Mouse (Mus musculus): ENCODE measurements around the gene Arhgef1.
"Not testable (repeated sequence)": the region's sequence is repeated elsewhere in the genome, so short reads cannot be mapped to it uniquely, and the experiment has no call there.

Arhgef1 gene

DNA sequence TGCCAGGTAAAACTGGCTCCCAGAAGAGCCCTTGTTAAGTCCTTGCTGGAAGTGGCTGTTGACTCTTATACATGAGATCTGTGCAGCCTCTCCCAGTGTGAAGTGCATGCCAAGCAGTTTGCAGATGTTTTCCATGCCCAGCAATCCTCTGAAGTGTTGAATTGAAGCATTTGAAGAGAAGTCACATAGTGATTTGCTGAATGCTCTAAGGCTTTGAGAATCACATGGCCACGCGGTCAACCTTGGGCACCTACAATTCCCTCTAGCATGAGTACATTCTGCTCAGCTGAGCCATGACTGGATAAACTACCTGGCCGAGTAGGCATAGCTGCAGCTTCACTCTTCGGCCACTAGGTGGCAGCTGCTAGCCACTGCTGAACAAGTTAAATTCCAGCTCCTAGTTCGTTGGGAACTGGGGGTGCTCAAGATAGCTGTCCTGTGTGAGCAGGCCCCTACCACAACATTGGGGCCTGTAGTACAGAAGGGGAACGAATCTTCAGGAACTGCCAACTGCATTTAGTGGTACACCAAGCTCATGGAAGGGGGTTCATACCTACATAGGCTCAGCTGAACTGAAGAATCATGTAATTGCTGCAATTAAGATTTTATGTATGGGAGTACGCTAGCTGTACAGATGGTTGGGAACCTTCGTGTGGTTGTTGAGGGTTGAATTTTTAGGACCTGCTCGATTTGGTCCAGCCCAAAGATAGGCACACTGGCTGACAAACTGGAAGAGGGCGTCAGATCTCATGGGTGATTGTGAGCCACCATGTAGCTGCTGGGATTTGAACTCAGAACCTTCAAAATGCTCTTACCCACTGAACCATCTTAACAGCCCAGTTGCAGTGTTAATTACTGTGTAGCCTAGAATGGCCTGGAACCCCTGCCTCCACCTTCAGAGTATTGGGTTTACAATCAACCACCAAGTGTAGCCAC is 12.2 kb upstream of the Arhgef1 start:
- peak; percentile 80 for DNase-seq (ENCODE audit: low read depth, low spot score)

DNA sequence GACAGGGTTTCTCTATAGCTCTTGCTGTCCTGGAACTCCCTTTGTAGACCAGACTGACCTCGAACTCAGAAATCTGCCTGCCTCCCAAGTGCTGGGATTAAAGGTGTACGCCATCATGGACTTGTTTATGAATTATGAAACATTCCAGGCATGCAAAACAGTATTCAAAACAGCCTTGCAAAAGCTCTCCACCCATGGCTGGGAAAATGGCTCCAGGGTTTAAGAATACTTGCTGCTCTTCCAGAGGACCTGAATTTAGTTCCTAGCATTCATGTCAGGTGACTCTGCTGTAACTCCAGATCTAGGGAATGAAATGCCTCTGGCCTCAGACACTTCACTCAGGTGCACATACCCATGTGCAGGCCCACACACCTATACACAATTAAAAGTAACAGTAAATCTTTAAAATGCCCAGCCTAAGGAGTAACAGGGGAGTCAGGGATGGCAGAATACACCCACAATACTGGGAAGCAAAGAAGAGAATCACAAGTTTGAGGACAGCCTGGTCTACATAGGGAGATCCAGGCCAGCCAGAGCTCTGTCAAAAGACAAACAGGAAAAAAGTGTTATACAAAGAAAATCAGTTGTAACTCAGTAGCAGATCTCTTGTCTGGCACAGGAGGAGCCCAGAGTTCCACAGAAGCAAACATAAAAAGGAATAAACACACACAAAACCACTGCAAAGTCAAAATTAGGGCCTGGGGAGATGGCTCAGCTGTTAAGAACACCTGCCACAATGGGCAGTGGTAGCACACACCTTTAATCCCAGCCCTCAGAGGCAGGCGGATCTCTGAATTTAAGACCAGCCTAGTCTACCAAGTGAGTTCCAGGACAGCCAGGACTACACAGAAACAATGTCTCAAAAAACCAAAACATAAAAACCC is 11.2 kb upstream of the Arhgef1 start:
- DNase-seq (ENCODE audit: low read depth, low spot score): no peak

DNA sequence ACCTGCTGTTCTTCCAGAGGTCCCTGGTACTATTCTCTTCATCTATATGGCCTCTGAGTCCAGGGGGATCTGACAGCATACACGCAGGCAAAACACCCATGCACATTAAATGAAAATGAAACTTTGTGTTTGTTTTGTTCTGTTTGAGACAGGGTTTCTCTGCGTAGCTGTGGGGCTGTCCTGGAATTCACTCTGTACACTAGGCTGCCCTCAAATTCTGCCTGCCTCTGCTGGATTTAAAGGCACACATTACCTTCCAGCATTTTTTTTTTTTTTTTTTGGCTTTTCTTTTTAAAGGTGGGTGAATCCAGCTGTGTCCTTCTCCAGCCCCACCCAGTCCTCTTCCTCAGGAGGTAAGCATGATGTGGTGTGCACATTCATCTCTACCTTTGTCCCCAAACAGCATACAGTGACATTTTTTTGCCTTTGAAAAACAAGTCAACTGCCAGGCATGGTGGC is 10.6 kb upstream of the Arhgef1 start:
- no peak for DNase-seq (ENCODE audit: low read depth, low spot score)

DNA sequence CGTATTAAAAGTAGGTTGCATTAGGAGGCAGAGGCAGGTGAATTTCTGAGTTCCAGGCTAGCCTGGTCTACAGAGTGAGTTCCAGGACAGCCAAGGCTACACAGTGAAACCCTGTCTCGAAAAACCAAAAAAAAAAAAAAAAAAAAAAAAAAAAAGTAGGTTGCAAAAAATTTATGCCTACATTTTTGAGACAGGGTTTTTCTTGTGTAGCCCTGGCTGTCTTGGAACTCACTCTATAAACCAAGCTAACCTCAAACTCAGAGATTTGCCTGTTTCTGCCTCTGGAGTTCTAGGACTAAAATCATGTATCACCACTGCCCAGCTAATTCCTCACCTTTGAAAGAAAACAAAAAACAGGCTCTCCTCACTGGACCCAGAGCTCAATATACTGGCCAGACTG is 7.0 kb upstream of the Arhgef1 start:
- DNase-seq (ENCODE audit: low read depth, low spot score): not testable (repeated sequence)

- no peak for DNase-seq (ENCODE audit: low read depth, low spot score)
These were observed 6.4 kb upstream of the Arhgef1 start for GRCm38 (mm10) chr7:24896269-24896668.

- DNase-seq (ENCODE audit: low read depth, low spot score): no peak
These were observed 5.5 kb upstream of the Arhgef1 start, which contains the start of gene Cd79a for GRCm38 (mm10) chr7:24897224-24897623. Gene Cd79a (plus strand): TSS chr7:24897381.

DNA sequence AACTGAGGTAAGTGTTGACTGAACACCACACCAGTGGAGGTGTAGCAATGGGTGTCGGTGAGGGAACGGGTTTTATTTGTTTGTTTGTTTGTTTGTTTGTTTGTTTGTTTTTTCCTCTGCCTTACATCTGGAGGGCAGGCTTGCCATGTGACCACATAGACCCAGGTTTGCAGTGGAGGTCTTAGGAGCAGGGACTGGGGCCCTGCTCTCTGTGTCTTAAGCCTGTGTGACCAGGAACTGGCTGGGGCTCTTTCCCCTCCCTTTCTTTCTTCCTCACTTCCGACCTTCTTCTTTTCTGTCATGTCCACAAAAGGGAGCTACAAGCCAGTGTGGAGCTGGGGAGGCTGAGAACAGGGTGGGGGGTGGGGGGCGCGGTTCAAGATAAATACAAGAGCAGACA is 4.8 kb upstream of the Arhgef1 start:
- no peak for DNase-seq (ENCODE audit: low read depth, low spot score)

DNA sequence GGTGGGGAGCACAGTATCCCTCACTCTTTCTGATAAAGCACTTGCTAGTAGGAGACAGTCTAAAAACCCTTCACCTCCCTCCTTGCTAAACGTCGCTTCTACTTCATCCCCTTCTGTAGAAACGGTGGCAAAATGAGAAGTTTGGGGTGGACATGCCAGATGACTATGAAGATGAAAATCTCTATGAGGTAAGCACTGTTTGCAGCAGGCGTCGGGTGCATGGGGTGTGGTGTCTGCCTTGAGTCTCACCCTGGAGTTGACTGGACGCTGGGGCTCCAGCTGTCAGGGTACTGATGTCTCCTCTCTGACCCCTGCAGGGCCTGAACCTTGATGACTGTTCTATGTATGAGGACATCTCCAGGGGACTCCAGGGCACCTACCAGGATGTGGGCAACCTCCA is 1.6 kb upstream of the Arhgef1 start:
- no peak for DNase-seq (ENCODE audit: low read depth, low spot score)

GRCm38 (mm10) chr7:24901842-24902241 is 870 bp upstream of the Arhgef1 start:
- DNase-seq (ENCODE audit: low read depth, low spot score): no peak

- no peak for DNase-seq (ENCODE audit: low read depth, low spot score)
These were observed 465 bp upstream of the Arhgef1 start for GRCm38 (mm10) chr7:24902264-24902629.

GRCm38 (mm10) chr7:24903444-24903825 is 723 bp downstream of the Arhgef1 start:
- no peak for DNase-seq (ENCODE audit: low read depth, low spot score)

DNA sequence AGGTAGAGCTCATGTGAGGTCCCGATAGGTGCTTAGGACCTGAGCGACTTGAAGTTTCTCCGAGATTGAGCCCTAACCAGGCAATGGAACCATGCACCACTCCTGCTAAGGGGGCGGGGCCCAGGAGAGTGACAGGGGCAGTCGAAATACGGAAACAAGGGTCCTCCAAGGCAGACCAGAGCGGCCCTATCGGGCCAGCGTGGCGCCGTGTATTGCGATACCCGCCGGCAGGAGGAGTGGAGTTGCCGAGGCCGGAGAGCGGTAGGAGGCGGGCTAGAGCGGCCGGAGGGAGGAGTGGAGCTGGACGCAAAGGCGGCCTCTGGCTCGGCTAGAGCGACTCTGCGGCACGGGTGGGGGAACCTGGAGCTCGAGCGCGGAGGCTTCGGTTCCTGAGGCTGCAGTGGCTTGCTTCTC is 1.4 kb downstream of the Arhgef1 start:
- DNase-seq (ENCODE audit: low read depth, low spot score): peak; percentile 97

GRCm38 (mm10) chr7:24904936-24905335 is 2.2 kb downstream of the Arhgef1 start:
- DNase-seq (ENCODE audit: low read depth, low spot score): peak; percentile 71

DNA sequence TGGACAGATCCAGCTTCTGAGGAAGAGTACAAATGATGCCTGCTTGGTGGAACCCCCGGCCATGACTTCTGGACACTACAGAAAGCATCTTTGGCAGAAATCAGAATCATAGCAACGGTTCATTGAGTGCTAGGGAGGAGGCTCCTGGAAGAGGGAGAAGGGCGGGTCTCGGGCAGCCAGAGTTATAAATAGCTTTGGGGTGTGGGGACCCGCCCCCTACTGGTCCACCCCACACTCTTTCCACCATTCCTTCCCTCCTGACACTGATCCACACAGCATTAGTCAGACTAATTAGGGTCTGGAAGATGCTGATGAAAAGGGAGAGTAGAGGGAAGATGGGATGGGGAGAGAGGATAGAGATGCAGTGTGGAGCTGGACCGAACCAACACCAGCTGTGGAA is 3.8 kb downstream of the Arhgef1 start:
- DNase-seq (ENCODE audit: low read depth, low spot score): no peak

- DNase-seq (ENCODE audit: low read depth, low spot score): peak; percentile 61
These were observed 4.6 kb downstream of the Arhgef1 start for GRCm38 (mm10) chr7:24907211-24907748.

DNA sequence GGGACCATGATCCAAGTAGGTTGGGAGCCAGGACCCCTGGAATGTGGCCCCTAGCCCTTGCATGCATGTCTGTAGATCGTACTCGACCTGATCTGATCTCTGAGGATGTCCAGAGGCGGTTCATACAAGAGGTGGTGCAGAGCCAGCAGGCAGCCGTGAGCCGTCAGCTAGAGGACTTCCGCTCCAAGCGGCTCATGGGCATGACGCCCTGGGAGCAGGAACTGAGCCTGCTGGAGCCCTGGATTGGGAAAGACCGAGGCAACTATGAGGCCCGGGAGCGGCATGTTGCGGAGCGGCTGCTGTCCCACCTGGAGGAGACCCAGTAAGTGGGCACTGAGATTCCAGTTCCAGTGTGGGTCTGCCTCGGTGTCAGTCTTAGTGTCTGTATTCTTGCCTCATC is 9.8 kb downstream of the Arhgef1 start:
- DNase-seq (ENCODE audit: low read depth, low spot score): no peak

- no peak for DNase-seq (ENCODE audit: low read depth, low spot score)
These were observed 16.1 kb downstream of the Arhgef1 start for GRCm38 (mm10) chr7:24918763-24919323.

DNA sequence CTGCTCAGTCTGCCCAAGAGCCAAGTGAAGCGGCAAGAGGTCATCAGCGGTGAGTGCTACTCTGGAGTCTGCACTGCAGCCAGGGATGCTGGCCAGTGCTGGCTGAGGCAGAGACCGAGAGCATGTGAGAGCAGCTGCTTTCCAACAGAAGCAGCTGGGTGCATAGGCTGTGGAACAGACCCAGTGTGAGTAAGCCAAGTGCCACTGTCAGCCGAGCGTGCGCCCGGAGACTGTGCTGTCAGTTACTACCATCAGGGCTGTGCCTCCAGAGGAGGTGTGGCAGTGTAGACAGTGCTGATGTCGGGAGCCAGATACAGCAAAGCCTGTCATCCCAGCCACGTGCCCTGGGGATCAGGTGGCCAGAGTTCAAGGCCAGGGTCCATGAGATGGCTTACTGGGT is 17.0 kb downstream of the Arhgef1 start:
- no peak for DNase-seq (ENCODE audit: low read depth, low spot score)

- DNase-seq (ENCODE audit: low read depth, low spot score): no peak
These were observed 27.8 kb downstream of the Arhgef1 start for GRCm38 (mm10) chr7:24930475-24930874.

DNA sequence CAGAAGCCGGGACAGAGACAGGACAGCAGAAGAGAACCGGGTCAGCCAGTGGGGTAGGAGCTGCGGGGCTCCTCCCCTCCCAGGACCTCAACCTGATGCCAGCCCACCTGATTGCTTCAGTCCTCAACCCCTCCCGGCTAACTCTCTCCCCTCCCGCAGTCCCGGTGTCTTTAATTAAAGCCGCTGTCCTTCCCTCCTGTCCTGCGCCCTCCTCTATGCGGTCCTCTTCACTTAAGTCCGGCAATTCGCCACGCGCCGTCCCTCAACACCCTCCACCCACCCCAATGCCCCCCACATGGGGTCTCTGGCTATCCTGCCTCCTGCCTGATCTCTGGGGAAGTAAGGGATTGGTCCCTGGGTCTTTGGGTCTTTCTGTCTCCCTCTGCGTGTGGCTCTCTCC is 28.9 kb downstream of the Arhgef1 start:
- DNase-seq (ENCODE audit: low read depth, low spot score): no peak

GRCm38 (mm10) chr7:24943641-24944040 is 40.9 kb downstream of the Arhgef1 start:
- DNase-seq (ENCODE audit: low read depth, low spot score): no peak

Data from forelimb bud, embryonic 11.5 days (tissue).